Mouse (Mus musculus) embryonic facial prominence, embryonic 11.5 days (tissue): ENCODE data around the gene A730049H05Rik. TPM values are rescaled to one million over a fixed set of nuclear protein-coding genes. Genes with fewer than 3 reads are reported as not detected.

Experiments used
- ATAC-seq: fragments of 200-750 bp; cut with Nextera tagmentation; replicated peaks from 2 replicates; pipeline ENCODE4 v1.8.0; 2017; ENCODE audit warnings: low read depth; ENCODE audit not compliant: insufficient number of reproducible peaks, low FRiP score, low TSS enrichment
- DNase-seq: peaks from one replicate; pipeline ENCODE4 v3.0.0-alpha.2; 2015; ENCODE audit warnings: low spot score
- H3K27ac ChIP-seq: fragments of 300-500 bp; sonication (generic); replicated peaks from 2 replicates; pipeline ENCODE4 v1.5.1; 2014; ENCODE audit warnings: mild to moderate bottlenecking, low read depth, low read length, control low read depth
- H3K27me3 ChIP-seq: fragments of 300-500 bp; sonication (generic); 2 replicates; pipeline ENCODE4 v1.6.1; 2014; ENCODE audit warnings: mild to moderate bottlenecking, low read length, moderate library complexity, mixed read lengths; ENCODE audit not compliant: control insufficient read depth, insufficient read depth
- H3K36me3 ChIP-seq: fragments of 300-500 bp; sonication (generic); replicated peaks from 2 replicates; pipeline ENCODE4 v1.6.1; 2014; ENCODE audit warnings: low read depth, mild to moderate bottlenecking, low read length, moderate library complexity, mixed read lengths; ENCODE audit not compliant: control insufficient read depth, insufficient read depth
- H3K4me1 ChIP-seq: fragments of 300-500 bp; sonication (generic); 2 replicates; pipeline ENCODE4 v1.6.1; 2014; ENCODE audit warnings: low read length, mixed read lengths; ENCODE audit not compliant: control insufficient read depth, insufficient read depth
- H3K4me2 ChIP-seq: fragments of 300-500 bp; sonication (generic); 2 replicates; pipeline ENCODE4 v1.6.1; 2014; ENCODE audit warnings: low read depth, mild to moderate bottlenecking, control low read depth, low read length, moderate library complexity
- H3K4me3 ChIP-seq: fragments of 300-500 bp; sonication (generic); 2 replicates; pipeline ENCODE4 v1.5.1; 2014; ENCODE audit warnings: low read depth, low read length, control low read depth
- H3K9ac ChIP-seq: fragments of 300-500 bp; sonication (generic); replicated peaks from 2 replicates; pipeline ENCODE4 v1.6.1; 2014; ENCODE audit warnings: mild to moderate bottlenecking, control low read depth, low read length
- H3K9me3 ChIP-seq: fragments of 300-500 bp; sonication (generic); replicated peaks from 2 replicates; pipeline ENCODE4 v1.6.1; 2016; ENCODE audit warnings: mild to moderate bottlenecking, low read length, inconsistent platforms, mixed read lengths; ENCODE audit not compliant: control insufficient read depth
- WGBS: fragments of 180-500 bp; shearing (Covaris S2); extraction: QIAGEN DNeasy Blood & Tissue Kit; methylation state at CpG from one replicate; pipeline ENCODE4 v1.1.7; 2014; 5-methylcytosine and 5-hydroxymethylcytosine counted together
- polyA plus RNA-seq: library from polyadenylated mRNA; unstranded; fragments of >200 nt; fragmentation: Nextera tagmentation; extraction: Ambion mirVana; gene quantifications from 2 replicates; pipeline ENCODE4 v1.2.1, GENCODE M21; 2014

Gene A730049H05Rik
- polyA plus RNA-seq, result 0.72 and 1.7 TPM in 2 replicates

GRCm38 (mm10) chr6:92816311-92816751, at the start of gene A730049H05Rik:
Gene A730049H05Rik, plus strand, starts transcription at chr6:92816478.
- Histone ChIP-seq H3K4me3 (no peak within 1 kb of the TSS), H3K27me3 (no peaks in the 10 kb centered on the region), H3K4me1 (peaks cover 3% of the 10 kb centered on the region; the same call in 1 of the 2 replicates), H3K36me3 (no peaks in the 10 kb centered on the region), H3K4me2 (no peak within 1 kb of the TSS), H3K9ac (no peak within 1 kb of the TSS), H3K27ac (no peak within 1 kb of the TSS), H3K9me3 (no peaks in the 10 kb centered on the region)
- WGBS, result 12% methylated on average over 8 of the region's 8 CpGs
- ATAC-seq (no peak; the same call in 1 of the 2 replicates), DNase-seq (no peak)

- DNase-seq, result peak; percentile 86
- WGBS, result 31% methylated on average over 2 of the region's 2 CpGs
- no peak for ATAC-seq
These were observed 39.9 kb upstream of the A730049H05Rik start for GRCm38 (mm10) chr6:92776356-92776755.

GRCm38 (mm10) chr6:92779140-92779934, 36.9 kb upstream of the A730049H05Rik start:
- no peaks in the 10 kb centered on the region for H3K9me3 ChIP-seq
- H3K4me1 ChIP-seq, result no peaks in the 10 kb centered on the region
- no peaks in the 10 kb centered on the region for H3K27me3 ChIP-seq
- 81% methylated on average over 11 of the region's 11 CpGs for WGBS
- peak; percentile 61; the same call in 1 of the 2 replicates for ATAC-seq
- H3K27ac ChIP-seq, result no peak overlapping the region
- H3K4me2 ChIP-seq, result no peak overlapping the region
- H3K36me3 ChIP-seq, result no peaks in the 10 kb centered on the region
- no peak overlapping the region for H3K9ac ChIP-seq
- DNase-seq, result no peak
- H3K4me3 ChIP-seq, result no peak overlapping the region

More at GRCm38 (mm10) chr6:92776356-92776755, 39.9 kb upstream of the A730049H05Rik start:
- H3K36me3 ChIP-seq, result no peaks in the 10 kb centered on the region
- no peaks in the 10 kb centered on the region for H3K9me3 ChIP-seq
- no peak overlapping the region for H3K27ac ChIP-seq
- no peak overlapping the region for H3K4me3 ChIP-seq
- no peaks in the 10 kb centered on the region for H3K27me3 ChIP-seq
- no peak overlapping the region for H3K4me2 ChIP-seq
- H3K4me1 ChIP-seq, result no peaks in the 10 kb centered on the region
- no peak overlapping the region for H3K9ac ChIP-seq

DNA sequence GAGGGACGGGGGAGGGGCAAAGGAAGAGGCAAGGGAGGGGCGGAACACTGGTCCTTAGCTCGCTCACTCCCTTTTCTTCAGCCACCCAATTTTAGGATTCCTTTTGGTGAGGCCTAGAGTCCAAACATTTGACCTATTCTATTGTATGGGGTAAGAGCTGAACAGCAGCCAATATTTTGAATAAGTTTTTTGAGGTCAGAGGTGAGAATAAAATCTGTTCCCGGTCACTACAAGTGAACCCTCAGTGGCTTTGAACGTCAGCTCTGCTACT, 36.4 kb upstream of the A730049H05Rik start:
- Histone ChIP-seq H3K4me1 (no peaks in the 10 kb centered on the region), H3K9me3 (no peaks in the 10 kb centered on the region), H3K36me3 (no peaks in the 10 kb centered on the region), H3K27me3 (no peaks in the 10 kb centered on the region), H3K9ac (no peak overlapping the region), H3K27ac (no peak overlapping the region), H3K4me2 (no peak overlapping the region), H3K4me3 (no peak overlapping the region)
- DNase-seq (no peak), ATAC-seq (no peak)
- WGBS, result 37% methylated on average over 5 of the region's 5 CpGs

DNA sequence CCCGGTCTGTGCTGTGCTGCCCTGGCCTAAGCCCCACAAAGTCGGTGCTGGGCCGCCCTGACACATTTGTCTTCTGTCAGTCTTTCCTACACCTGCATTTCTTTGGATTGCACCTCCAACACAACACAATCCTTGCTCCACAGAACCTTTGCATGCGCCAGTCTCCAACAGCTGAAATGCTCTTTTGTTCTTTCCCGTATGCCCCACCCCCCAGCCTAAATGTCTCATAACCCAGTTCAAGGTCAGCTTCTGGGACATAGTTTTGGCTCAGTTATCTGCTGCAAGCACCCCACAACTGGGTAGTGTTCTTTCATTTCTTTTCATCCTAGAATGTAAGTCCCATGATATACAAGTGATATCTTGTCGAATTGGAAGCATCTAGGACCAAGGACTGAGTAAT, 34.8 kb upstream of the A730049H05Rik start:
- H3K4me1 ChIP-seq, result no peaks in the 10 kb centered on the region
- H3K9ac ChIP-seq, result no peak overlapping the region
- H3K4me3 ChIP-seq, result no peak overlapping the region
- no peak overlapping the region for H3K27ac ChIP-seq
- no peaks in the 10 kb centered on the region for H3K9me3 ChIP-seq
- H3K4me2 ChIP-seq, result no peak overlapping the region
- no peak for ATAC-seq
- 83% methylated on average over 6 of the region's 6 CpGs for WGBS
- H3K27me3 ChIP-seq, result no peaks in the 10 kb centered on the region
- no peak for DNase-seq
- no peaks in the 10 kb centered on the region for H3K36me3 ChIP-seq

DNA sequence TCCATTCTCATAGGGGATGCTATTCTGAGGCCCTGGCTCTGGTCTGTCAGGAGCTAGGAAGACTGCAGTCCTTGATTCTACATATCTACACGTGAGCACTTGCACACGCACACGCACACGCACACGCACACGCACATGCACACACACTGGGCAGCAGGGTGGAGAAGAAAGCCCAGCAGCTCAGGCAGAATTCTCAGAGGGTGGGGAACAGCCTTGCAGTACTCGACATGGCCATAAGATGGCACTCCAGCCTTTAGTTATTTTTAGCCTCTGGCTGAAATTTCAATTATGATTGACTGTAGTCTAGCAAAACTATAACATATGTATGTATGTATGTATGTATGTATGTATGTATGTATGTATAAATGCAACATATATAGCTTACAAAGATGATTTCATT, 31.5 kb upstream of the A730049H05Rik start:
- ATAC-seq (no peak), DNase-seq (peak; percentile 87)
- no peak overlapping the region for H3K4me3 ChIP-seq
- H3K27ac ChIP-seq, result no peak overlapping the region
- 9% methylated on average over 7 of the region's 7 CpGs for WGBS
- no peak overlapping the region for H3K9ac ChIP-seq
- no peaks in the 10 kb centered on the region for H3K4me1 ChIP-seq
- H3K27me3 ChIP-seq, result no peaks in the 10 kb centered on the region
- H3K9me3 ChIP-seq, result no peaks in the 10 kb centered on the region
- H3K4me2 ChIP-seq, result no peak overlapping the region
- H3K36me3 ChIP-seq, result no peaks in the 10 kb centered on the region

DNA sequence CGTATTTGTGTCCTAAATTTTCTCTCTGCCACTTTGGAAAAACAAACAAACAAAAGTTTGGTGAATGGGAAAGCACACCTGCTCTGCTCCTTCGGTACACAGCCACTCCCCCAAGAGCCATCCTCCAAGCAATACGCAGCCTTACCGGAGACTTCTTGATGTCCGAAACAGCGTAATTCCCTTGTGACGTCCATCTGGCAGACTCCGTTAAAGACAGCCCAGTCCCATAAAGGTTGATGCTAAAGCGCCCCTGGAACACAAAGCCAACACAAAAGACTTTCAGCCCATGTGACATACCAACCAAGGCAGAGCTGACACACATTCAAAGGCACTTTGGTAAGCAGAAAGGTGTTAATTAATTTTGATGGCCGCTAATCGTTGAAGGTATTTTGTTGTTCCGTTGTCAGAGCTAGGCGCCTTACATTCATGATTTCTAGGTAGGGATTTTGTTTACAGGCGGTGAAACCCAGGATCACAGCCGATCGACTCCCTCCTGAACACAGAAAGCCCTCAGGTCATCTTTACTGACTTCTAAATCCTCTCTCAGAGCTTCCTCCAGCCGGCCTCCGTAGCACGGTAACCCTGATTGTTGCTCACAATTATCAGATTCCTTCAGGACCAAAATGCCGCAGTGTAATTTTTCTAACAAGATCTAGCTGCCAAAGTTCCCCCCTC, 29.4 kb upstream of the A730049H05Rik start:
- peak overlapping the region; percentile 24 for H3K4me3 ChIP-seq
- H3K27ac ChIP-seq, result no peak overlapping the region
- no peaks in the 10 kb centered on the region for H3K27me3 ChIP-seq
- no peaks in the 10 kb centered on the region for H3K4me1 ChIP-seq
- peak overlapping the region; percentile 32; the same call in 1 of the 2 replicates for H3K9ac ChIP-seq
- 0 out of 2 replicates have a peak, but pooled peaks have one; percentile 47 for ATAC-seq
- peak; percentile 26 for DNase-seq
- peak overlapping the region; percentile 53 for H3K4me2 ChIP-seq
- no peaks in the 10 kb centered on the region for H3K36me3 ChIP-seq
- no peaks in the 10 kb centered on the region for H3K9me3 ChIP-seq
- 4% methylated on average over 20 of the region's 20 CpGs for WGBS

- no peaks in the 10 kb centered on the region for H3K27me3 ChIP-seq
- peak overlapping the region; percentile 24 for H3K4me3 ChIP-seq
- H3K9ac ChIP-seq, result peak overlapping the region; percentile 32; the same call in 1 of the 2 replicates
- DNase-seq, result peak; percentile 96
- no peaks in the 10 kb centered on the region for H3K36me3 ChIP-seq
- peak overlapping the region; percentile 53 for H3K4me2 ChIP-seq
- H3K4me1 ChIP-seq, result no peaks in the 10 kb centered on the region
- 1% methylated on average over 11 of the region's 12 CpGs for WGBS
- H3K27ac ChIP-seq, result no peak overlapping the region
- ATAC-seq, result peak; percentile 72
- H3K9me3 ChIP-seq, result no peaks in the 10 kb centered on the region
These were observed 28.9 kb upstream of the A730049H05Rik start for GRCm38 (mm10) chr6:92787376-92787712.
